Mouse (Mus musculus): Measurements from ENCODE around the gene Nomo1. TPM values are rescaled to one million over a fixed set of nuclear protein-coding genes. Genes with fewer than 3 reads are reported as not detected.

Gene Nomo1
- polyA plus RNA-seq, 1 experiment from 2014 or later: 11.9 TPM

- Histone ChIP-seq H3K27ac (replicated peaks; ENCODE audit: low read depth, low read length) (no peak overlapping the region), H3K36me3 (ENCODE audit: control insufficient read depth, insufficient read depth, low read length) (peaks cover 15% of the 10 kb centered on the region), H3K27me3 (ENCODE audit: control insufficient read depth, insufficient read depth, low read length) (no peaks in the 10 kb centered on the region), H3K9ac (ENCODE audit: low read length) (no peak overlapping the region), H3K4me2 (ENCODE audit: low read depth, severe bottlenecking) (no peak overlapping the region), H3K9me3 (ENCODE audit: control insufficient read depth, low read length) (no peaks in the 10 kb centered on the region), H3K4me1 (ENCODE audit: control insufficient read depth, insufficient read depth, low read length) (no peaks in the 10 kb centered on the region), H3K4me3 (ENCODE audit: low read depth, low read length) (no peak overlapping the region)
- DNase-seq (ENCODE audit: low spot score) (no peak), ATAC-seq (ENCODE audit: insufficient number of reproducible peaks, low FRiP score, low TSS enrichment, low read depth) (no peak)
- 93% methylated on average over 12 of the region's 12 CpGs for WGBS
These were observed 44.2 kb downstream of the Nomo1 start for GRCm38 (mm10) chr7:46077675-46078074.

- no peak for ATAC-seq (ENCODE audit: insufficient number of reproducible peaks, low FRiP score, low TSS enrichment, low read depth)
- Histone ChIP-seq H3K27me3 (ENCODE audit: control insufficient read depth, insufficient read depth, low read length) (no peaks in the 10 kb centered on the region), H3K9me3 (ENCODE audit: control insufficient read depth, low read length) (no peaks in the 10 kb centered on the region), H3K4me1 (ENCODE audit: control insufficient read depth, insufficient read depth, low read length) (no peaks in the 10 kb centered on the region), H3K27ac (replicated peaks; ENCODE audit: low read depth, low read length) (no peak overlapping the region), H3K4me2 (ENCODE audit: low read depth, severe bottlenecking) (no peak overlapping the region), H3K36me3 (ENCODE audit: control insufficient read depth, insufficient read depth, low read length) (peaks cover 14% of the 10 kb centered on the region), H3K9ac (ENCODE audit: low read length) (no peak overlapping the region), H3K4me3 (ENCODE audit: low read depth, low read length) (no peak overlapping the region)
- no peak for DNase-seq (ENCODE audit: low spot score)
- WGBS: 90% methylated on average over 10 of the region's 10 CpGs
These were observed 50.5 kb downstream of the Nomo1 start for GRCm38 (mm10) chr7:46084024-46084423.

- no peak; the same call in 1 of the 2 replicates for ATAC-seq (ENCODE audit: insufficient number of reproducible peaks, low FRiP score, low TSS enrichment, low read depth)
- H3K27ac ChIP-seq (replicated peaks; ENCODE audit: low read depth, low read length): no peak overlapping the region
These were observed 51.5 kb downstream of the Nomo1 start for GRCm38 (mm10) chr7:46084839-46085513.

GRCm38 (mm10) chr7:46086378-46086777, 52.9 kb downstream of the Nomo1 start:
- Histone ChIP-seq H3K36me3 (ENCODE audit: control insufficient read depth, insufficient read depth, low read length) (peaks cover 14% of the 10 kb centered on the region), H3K27ac (replicated peaks; ENCODE audit: low read depth, low read length) (no peak overlapping the region), H3K4me1 (ENCODE audit: control insufficient read depth, insufficient read depth, low read length) (no peaks in the 10 kb centered on the region), H3K27me3 (ENCODE audit: control insufficient read depth, insufficient read depth, low read length) (no peaks in the 10 kb centered on the region), H3K9me3 (ENCODE audit: control insufficient read depth, low read length) (no peaks in the 10 kb centered on the region), H3K4me2 (ENCODE audit: low read depth, severe bottlenecking) (no peak overlapping the region), H3K4me3 (ENCODE audit: low read depth, low read length) (no peak overlapping the region), H3K9ac (ENCODE audit: low read length) (no peak overlapping the region)
- 83% methylated on average over 6 of the region's 6 CpGs for WGBS
- DNase-seq (ENCODE audit: low spot score) (no peak), ATAC-seq (ENCODE audit: insufficient number of reproducible peaks, low FRiP score, low TSS enrichment, low read depth) (no peak)

More at GRCm38 (mm10) chr7:46084839-46085513, 51.5 kb downstream of the Nomo1 start:
- Histone ChIP-seq H3K27me3 (ENCODE audit: control insufficient read depth, insufficient read depth, low read length) (no peaks in the 10 kb centered on the region), H3K4me1 (ENCODE audit: control insufficient read depth, insufficient read depth, low read length) (no peaks in the 10 kb centered on the region), H3K4me3 (ENCODE audit: low read depth, low read length) (no peak overlapping the region), H3K4me2 (ENCODE audit: low read depth, severe bottlenecking) (no peak overlapping the region), H3K9me3 (ENCODE audit: control insufficient read depth, low read length) (no peaks in the 10 kb centered on the region), H3K9ac (ENCODE audit: low read length) (no peak overlapping the region), H3K36me3 (ENCODE audit: control insufficient read depth, insufficient read depth, low read length) (peaks cover 14% of the 10 kb centered on the region)
- no peak for DNase-seq (ENCODE audit: low spot score)
- WGBS: 77% methylated on average over 16 of the region's 16 CpGs

- H3K9ac ChIP-seq (ENCODE audit: low read length): no peak overlapping the region
- no peak overlapping the region for H3K27ac ChIP-seq (replicated peaks; ENCODE audit: low read depth, low read length)
- no peaks in the 10 kb centered on the region for H3K9me3 ChIP-seq (ENCODE audit: control insufficient read depth, low read length)
- no peaks in the 10 kb centered on the region for H3K4me1 ChIP-seq (ENCODE audit: control insufficient read depth, insufficient read depth, low read length)
- H3K27me3 ChIP-seq (ENCODE audit: control insufficient read depth, insufficient read depth, low read length): no peaks in the 10 kb centered on the region
- no peak for ATAC-seq (ENCODE audit: insufficient number of reproducible peaks, low FRiP score, low TSS enrichment, low read depth)
- H3K36me3 ChIP-seq (ENCODE audit: control insufficient read depth, insufficient read depth, low read length): peaks cover 7% of the 10 kb centered on the region
- no peak overlapping the region for H3K4me3 ChIP-seq (ENCODE audit: low read depth, low read length)
- DNase-seq (ENCODE audit: low spot score): no peak
- no peak overlapping the region for H3K4me2 ChIP-seq (ENCODE audit: low read depth, severe bottlenecking)
- 87% methylated on average over 6 of the region's 6 CpGs for WGBS
These were observed 54.7 kb downstream of the Nomo1 start for GRCm38 (mm10) chr7:46088241-46088640.

GRCm38 (mm10) chr7:46092803-46093202, 59.3 kb downstream of the Nomo1 start:
- Histone ChIP-seq H3K4me2 (ENCODE audit: low read depth, severe bottlenecking) (no peak overlapping the region), H3K4me3 (ENCODE audit: low read depth, low read length) (no peak overlapping the region), H3K36me3 (ENCODE audit: control insufficient read depth, insufficient read depth, low read length) (no peaks in the 10 kb centered on the region), H3K4me1 (ENCODE audit: control insufficient read depth, insufficient read depth, low read length) (no peaks in the 10 kb centered on the region), H3K27me3 (ENCODE audit: control insufficient read depth, insufficient read depth, low read length) (no peaks in the 10 kb centered on the region), H3K9me3 (ENCODE audit: control insufficient read depth, low read length) (no peaks in the 10 kb centered on the region), H3K9ac (ENCODE audit: low read length) (no peak overlapping the region), H3K27ac (replicated peaks; ENCODE audit: low read depth, low read length) (no peak overlapping the region)
- WGBS: 60% methylated on average over 8 of the region's 8 CpGs
- no peak for ATAC-seq (ENCODE audit: insufficient number of reproducible peaks, low FRiP score, low TSS enrichment, low read depth)
- no peak for DNase-seq (ENCODE audit: low spot score)

GRCm38 (mm10) chr7:46096136-46096535, 62.6 kb downstream of the Nomo1 start:
- no peak overlapping the region for H3K27ac ChIP-seq (replicated peaks; ENCODE audit: low read depth, low read length)
- H3K9me3 ChIP-seq (ENCODE audit: control insufficient read depth, low read length): no peaks in the 10 kb centered on the region
- H3K4me2 ChIP-seq (ENCODE audit: low read depth, severe bottlenecking): no peak overlapping the region
- WGBS: 4% methylated on average over 4 of the region's 4 CpGs
- no peaks in the 10 kb centered on the region for H3K4me1 ChIP-seq (ENCODE audit: control insufficient read depth, insufficient read depth, low read length)
- ATAC-seq (ENCODE audit: insufficient number of reproducible peaks, low FRiP score, low TSS enrichment, low read depth) (no peak), DNase-seq (ENCODE audit: low spot score) (peak; percentile 79)
- H3K36me3 ChIP-seq (ENCODE audit: control insufficient read depth, insufficient read depth, low read length): no peaks in the 10 kb centered on the region
- no peak overlapping the region for H3K4me3 ChIP-seq (ENCODE audit: low read depth, low read length)
- H3K27me3 ChIP-seq (ENCODE audit: control insufficient read depth, insufficient read depth, low read length): 0 out of 2 replicates have a peak, but pooled peaks cover 8% of the 10 kb centered on the region
- no peak overlapping the region for H3K9ac ChIP-seq (ENCODE audit: low read length)

GRCm38 (mm10) chr7:46097319-46097783, 63.9 kb downstream of the Nomo1 start:
- Histone ChIP-seq H3K36me3 (ENCODE audit: control insufficient read depth, insufficient read depth, low read length) (no peaks in the 10 kb centered on the region), H3K4me1 (ENCODE audit: control insufficient read depth, insufficient read depth, low read length) (no peaks in the 10 kb centered on the region), H3K9me3 (ENCODE audit: control insufficient read depth, low read length) (no peaks in the 10 kb centered on the region), H3K27ac (replicated peaks; ENCODE audit: low read depth, low read length) (no peak overlapping the region), H3K4me2 (ENCODE audit: low read depth, severe bottlenecking) (no peak overlapping the region), H3K4me3 (ENCODE audit: low read depth, low read length) (no peak overlapping the region), H3K27me3 (ENCODE audit: control insufficient read depth, insufficient read depth, low read length) (0 out of 2 replicates have a peak, but pooled peaks cover 8% of the 10 kb centered on the region), H3K9ac (ENCODE audit: low read length) (no peak overlapping the region)
- 52% methylated on average over 4 of the region's 4 CpGs for WGBS
- DNase-seq (ENCODE audit: low spot score): no peak
- no peak for ATAC-seq (ENCODE audit: insufficient number of reproducible peaks, low FRiP score, low TSS enrichment, low read depth)

All from limb, embryonic 11.5 days (tissue).